Mouse (Mus musculus) fibroblast of lung, adult 2 months (primary cell): ENCODE measurements around the gene Sipa1l1.
"Not testable (repeated sequence)": the region's sequence is repeated elsewhere in the genome, so short reads cannot be mapped to it uniquely, and the experiment has no call there.

Experiments
- DNase-seq: peaks from one replicate; pipeline ENCODE4 v3.0.0-alpha.2; 2011; ENCODE audit warnings: low read depth

Gene Sipa1l1

GRCm38 (mm10) chr12:82476580-82476979 is 307.5 kb downstream of the Sipa1l1 start:
- no peak for DNase-seq

GRCm38 (mm10) chr12:82477826-82478225 is 308.7 kb downstream of the Sipa1l1 start:
- DNase-seq = no peak

- DNase-seq = no peak
These were observed 309.1 kb downstream of the Sipa1l1 start for GRCm38 (mm10) chr12:82478256-82478655.

GRCm38 (mm10) chr12:82479393-82479792 is 310.3 kb downstream of the Sipa1l1 start:
- DNase-seq = no peak

GRCm38 (mm10) chr12:82480425-82480824 is 311.3 kb downstream of the Sipa1l1 start:
- DNase-seq = not testable (repeated sequence)

GRCm38 (mm10) chr12:82485466-82485865 is 316.3 kb downstream of the Sipa1l1 start:
- no peak for DNase-seq

GRCm38 (mm10) chr12:82486829-82487560 is 317.9 kb downstream of the Sipa1l1 start:
- no peak for DNase-seq

- no peak for DNase-seq
These were observed 320.0 kb downstream of the Sipa1l1 start for GRCm38 (mm10) chr12:82489093-82489492.

GRCm38 (mm10) chr12:82489621-82490020 is 320.5 kb downstream of the Sipa1l1 start:
- no peak for DNase-seq

- DNase-seq = no peak
These were observed 323.3 kb downstream of the Sipa1l1 start for GRCm38 (mm10) chr12:82492456-82492855.

GRCm38 (mm10) chr12:82493260-82493659 is 324.1 kb downstream of the Sipa1l1 start:
- not testable (repeated sequence) for DNase-seq

GRCm38 (mm10) chr12:82495936-82496335 is 326.8 kb downstream of the Sipa1l1 start:
- no peak for DNase-seq

GRCm38 (mm10) chr12:82497866-82498631 is 328.9 kb downstream of the Sipa1l1 start:
- DNase-seq = peak; percentile 8

- DNase-seq = no peak
These were observed 329.6 kb downstream of the Sipa1l1 start for GRCm38 (mm10) chr12:82498701-82499100.

- no peak for DNase-seq
These were observed 330.6 kb downstream of the Sipa1l1 start for GRCm38 (mm10) chr12:82499731-82500130.
